Mouse (Mus musculus) limb, embryonic 13.5 days (tissue): Measurements from ENCODE around the gene Cntnap3. TPM values are rescaled to one million over a fixed set of nuclear protein-coding genes. Genes with fewer than 3 reads are reported as not detected.
"Not testable (repeated sequence)": the region's sequence is repeated elsewhere in the genome, so short reads cannot be mapped to it uniquely, and the experiment has no call there.

Source experiments
- ATAC-seq: fragments of 200-750 bp; cut with Nextera tagmentation; 2 replicates; pipeline ENCODE4 v1.8.0; 2017; ENCODE audit warnings: low read depth, moderate number of reproducible peaks, moderate TSS enrichment; ENCODE audit not compliant: low FRiP score
- H3K27ac ChIP-seq: fragments of 300-500 bp; sonication (generic); 2 replicates; pipeline ENCODE4 v1.5.1; 2015; ENCODE audit warnings: inconsistent platforms, mild to moderate bottlenecking, moderate library complexity
- H3K27me3 ChIP-seq: fragments of 300-500 bp; sonication (generic); 2 replicates; pipeline ENCODE4 v1.6.1; 2015; ENCODE audit warnings: mild to moderate bottlenecking, inconsistent platforms
- H3K36me3 ChIP-seq: fragments of 300-500 bp; sonication (generic); 2 replicates; pipeline ENCODE4 v1.6.1; 2015; ENCODE audit warnings: inconsistent platforms, mild to moderate bottlenecking, moderate library complexity
- H3K4me1 ChIP-seq: fragments of 300-500 bp; sonication (generic); 2 replicates; pipeline ENCODE4 v1.6.1; 2015; ENCODE audit warnings: inconsistent platforms
- H3K4me2 ChIP-seq: fragments of 300-500 bp; sonication (generic); replicated peaks from 2 replicates; pipeline ENCODE4 v1.6.1; 2015; ENCODE audit warnings: inconsistent platforms, mild to moderate bottlenecking, moderate library complexity
- H3K4me3 ChIP-seq: fragments of 300-500 bp; sonication (generic); 2 replicates; pipeline ENCODE4 v1.5.1; 2015; ENCODE audit warnings: moderate library complexity, mild to moderate bottlenecking, inconsistent platforms
- H3K9ac ChIP-seq: fragments of 300-500 bp; sonication (generic); 2 replicates; pipeline ENCODE4 v1.6.1; 2015; ENCODE audit warnings: mild to moderate bottlenecking, inconsistent platforms
- H3K9me3 ChIP-seq: fragments of 300-500 bp; sonication (generic); 2 replicates; pipeline ENCODE4 v1.6.1; 2016; ENCODE audit warnings: inconsistent platforms
- WGBS: fragments of 180-500 bp; shearing (Covaris S2); methylation state at CpG from one replicate; pipeline ENCODE4 v1.1.7; 2015; 5-methylcytosine and 5-hydroxymethylcytosine counted together
- polyA plus RNA-seq: library from polyadenylated mRNA; unstranded; fragments of >200 nt; fragmentation: Nextera tagmentation; extraction: Ambion mirVana; gene quantifications from 2 replicates; pipeline ENCODE4 v1.2.1, GENCODE M21; 2015

The Cntnap3 gene
- polyA plus RNA-seq, result 1.3 TPM in 2 replicates

DNA sequence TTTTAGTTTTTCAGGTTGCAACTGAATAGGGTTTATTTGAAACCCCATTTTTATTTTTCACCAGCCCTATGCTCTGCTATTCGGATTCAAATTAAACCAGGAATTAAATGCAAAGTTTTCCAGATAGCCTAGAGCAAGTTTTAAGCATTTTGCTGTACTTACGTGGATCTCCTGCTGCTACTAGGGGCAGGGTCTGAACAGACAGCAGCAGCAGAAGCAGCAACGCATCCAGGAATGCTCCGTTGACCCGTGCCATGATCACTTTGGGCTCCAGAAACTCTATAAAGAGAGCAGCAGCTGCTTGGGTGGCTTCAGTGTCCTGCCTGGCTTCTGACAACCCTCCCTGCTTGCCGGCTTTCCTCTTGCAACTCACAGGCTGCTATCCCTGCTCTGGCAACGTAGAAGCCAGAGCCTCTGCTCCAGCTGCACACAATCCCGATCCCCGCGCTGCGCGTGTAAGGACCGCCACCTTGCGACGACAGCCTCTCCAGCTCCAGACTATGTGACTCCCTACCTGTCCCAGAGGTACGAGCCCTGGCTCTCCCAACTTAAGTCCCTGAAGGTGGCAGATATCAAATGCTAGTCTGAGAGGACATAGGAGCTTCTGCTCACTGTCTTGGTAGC lies at the start of gene Cntnap3:
Gene Cntnap3, minus strand, starts transcription at position 371 of the 624 bp plus-strand sequence.
- Histone ChIP-seq H3K27ac (no peak within 1 kb of the TSS; the same call in 1 of the 2 replicates), H3K9me3 (no peaks in the 10 kb centered on the region), H3K27me3 (no peaks in the 10 kb centered on the region), H3K36me3 (no peaks in the 10 kb centered on the region), H3K4me1 (no peaks in the 10 kb centered on the region), H3K4me3 (peak within 1 kb of the TSS; percentile 32), H3K4me2 (peak within 1 kb of the TSS; percentile 59), H3K9ac (peak within 1 kb of the TSS; percentile 53)
- WGBS, result 5% methylated on average over 16 of the region's 16 CpGs
- peak; percentile 87 for ATAC-seq

DNA sequence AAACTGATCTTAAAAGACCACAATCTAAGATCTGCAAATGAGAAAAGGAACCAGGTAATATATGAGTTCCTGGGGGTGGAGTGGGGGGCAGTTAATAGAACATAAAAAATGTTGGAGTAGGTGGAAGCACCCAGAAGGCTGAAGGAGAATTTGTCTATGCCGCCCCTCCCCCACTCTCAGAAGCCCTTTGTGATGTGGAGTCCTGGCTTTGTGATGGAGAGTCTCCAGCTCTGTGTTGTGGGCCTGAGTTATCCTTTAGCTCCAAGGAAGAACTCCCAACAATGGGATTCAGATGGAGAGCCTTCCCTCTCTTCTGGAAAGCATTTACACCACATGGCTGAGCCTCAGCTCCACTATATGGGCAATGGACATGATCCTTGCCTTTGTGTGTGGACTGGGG lies 13.4 kb upstream of the Cntnap3 start, which contains the start of gene Spata31:
Gene Spata31, plus strand, starts transcription at position 216 of the 400 bp plus-strand sequence.
- Histone ChIP-seq H3K9ac (no peak within 1 kb of the TSS), H3K27me3 (no peaks in the 10 kb centered on the region), H3K36me3 (no peaks in the 10 kb centered on the region), H3K27ac (no peak within 1 kb of the TSS), H3K9me3 (no peaks in the 10 kb centered on the region), H3K4me1 (no peaks in the 10 kb centered on the region), H3K4me2 (no peak within 1 kb of the TSS), H3K4me3 (no peak within 1 kb of the TSS)
- 59% methylated on average over 1 of the region's 1 CpGs for WGBS
- ATAC-seq, result no peak

DNA sequence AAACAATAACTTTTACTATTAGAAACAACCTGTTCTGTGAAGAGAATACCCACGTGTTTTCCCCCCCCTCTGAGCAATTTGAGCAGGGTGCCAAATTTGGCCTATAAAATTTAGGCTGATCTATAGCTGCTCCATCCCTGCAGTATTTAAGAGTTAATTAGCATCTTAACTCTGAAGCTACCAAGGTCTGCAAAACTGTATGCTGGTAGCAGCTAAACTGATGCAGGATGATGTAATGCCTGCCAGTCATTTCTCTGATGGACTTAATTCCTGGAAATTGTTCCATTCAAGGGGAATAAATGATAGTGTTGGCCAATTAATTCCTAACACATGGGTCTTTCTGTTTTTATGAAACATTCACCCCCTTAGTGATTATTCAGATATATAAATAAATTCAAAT lies 623 bp downstream of the Cntnap3 start:
- Histone ChIP-seq H3K4me3 (no peak overlapping the region), H3K9me3 (no peaks in the 10 kb centered on the region), H3K4me2 (0 out of 2 replicates have a peak overlapping the region, but pooled peaks have one; percentile 9), H3K4me1 (no peaks in the 10 kb centered on the region), H3K27ac (no peak overlapping the region), H3K27me3 (no peaks in the 10 kb centered on the region), H3K36me3 (no peaks in the 10 kb centered on the region), H3K9ac (no peak overlapping the region)
- 18% methylated on average over 1 of the region's 1 CpGs for WGBS
- ATAC-seq, result no peak

GRCm38 (mm10) chr13:64865397-64865796 lies 38.4 kb downstream of the Cntnap3 start:
- no peak for ATAC-seq
- no peaks in the 10 kb centered on the region for H3K27me3 ChIP-seq
- no peaks in the 10 kb centered on the region for H3K9me3 ChIP-seq
- H3K4me2 ChIP-seq, result no peak overlapping the region
- no peak overlapping the region for H3K9ac ChIP-seq
- H3K4me3 ChIP-seq, result no peak overlapping the region
- WGBS, result 86% methylated on average over 3 of the region's 3 CpGs
- H3K4me1 ChIP-seq, result no peaks in the 10 kb centered on the region
- H3K27ac ChIP-seq, result no peak overlapping the region
- H3K36me3 ChIP-seq, result no peaks in the 10 kb centered on the region

DNA sequence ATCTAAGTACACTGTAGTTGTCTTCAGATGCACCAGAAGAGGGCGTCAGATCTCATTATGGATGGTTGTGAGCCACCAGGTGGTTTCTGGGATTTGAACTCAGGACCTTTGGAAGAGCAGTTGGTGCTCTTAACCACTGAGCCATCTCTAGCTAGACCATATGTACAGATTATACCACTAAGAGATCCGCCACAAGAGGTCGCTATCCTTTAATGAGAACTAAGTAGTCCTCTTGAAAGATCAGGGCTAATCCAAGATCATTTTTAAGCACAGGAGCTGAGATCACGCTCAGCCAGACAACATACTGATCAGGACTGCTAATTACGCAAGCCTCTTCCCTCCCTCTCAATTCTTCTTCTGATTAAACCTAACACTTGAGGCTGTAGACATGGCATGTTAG lies 78.9 kb downstream of the Cntnap3 start:
- not testable (repeated sequence) for ATAC-seq, H3K4me1 ChIP-seq, H3K4me2 ChIP-seq, H3K27me3 ChIP-seq, H3K36me3 ChIP-seq, H3K9me3 ChIP-seq, H3K9ac ChIP-seq, H3K4me3 ChIP-seq, H3K27ac ChIP-seq
- whole genome bisulfite sequencing, result 56% methylated on average over 5 of the region's 5 CpGs

- Histone ChIP-seq H3K4me2 (no peak overlapping the region), H3K27me3 (no peaks in the 10 kb centered on the region), H3K36me3 (no peaks in the 10 kb centered on the region), H3K9me3 (no peaks in the 10 kb centered on the region), H3K4me3 (no peak overlapping the region), H3K9ac (no peak overlapping the region), H3K4me1 (no peaks in the 10 kb centered on the region), H3K27ac (no peak overlapping the region)
- 85% methylated on average over 3 of the region's 3 CpGs for WGBS
- no peak for ATAC-seq
Measured at GRCm38 (mm10) chr13:64745383-64745782, 158.4 kb downstream of the Cntnap3 start.

DNA sequence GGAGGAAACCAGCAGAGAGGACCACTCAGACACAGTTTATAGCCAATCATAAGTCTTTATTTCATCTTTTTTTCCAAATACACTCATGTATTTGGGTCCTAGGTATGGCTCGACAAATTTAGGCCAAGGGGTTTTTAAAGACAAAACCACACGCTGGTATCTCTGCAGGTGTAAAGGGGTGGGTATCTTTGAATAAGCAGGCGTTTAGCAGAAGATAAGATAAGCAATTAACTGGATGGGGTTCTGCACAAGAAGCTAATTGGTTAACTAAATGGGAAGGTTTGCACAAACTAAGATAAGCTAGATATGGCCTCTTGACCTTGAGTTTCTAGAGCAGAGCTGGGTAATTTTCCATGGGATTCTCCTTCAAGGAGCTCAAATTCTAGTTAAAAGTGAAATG lies 171.5 kb downstream of the Cntnap3 start:
- Histone ChIP-seq H3K36me3 (no peaks in the 10 kb centered on the region), H3K9me3 (no peaks in the 10 kb centered on the region), H3K4me2 (no peak overlapping the region), H3K27me3 (no peaks in the 10 kb centered on the region), H3K4me3 (no peak overlapping the region), H3K9ac (no peak overlapping the region), H3K27ac (no peak overlapping the region), H3K4me1 (no peaks in the 10 kb centered on the region)
- no peak for ATAC-seq
- 80% methylated on average over 3 of the region's 3 CpGs for WGBS

GRCm38 (mm10) chr13:64716791-64717190 lies 187.0 kb downstream of the Cntnap3 start:
- Histone ChIP-seq H3K27me3 (no peaks in the 10 kb centered on the region), H3K9ac (no peak overlapping the region), H3K9me3 (no peaks in the 10 kb centered on the region), H3K27ac (no peak overlapping the region), H3K4me2 (no peak overlapping the region), H3K4me1 (no peaks in the 10 kb centered on the region), H3K4me3 (no peak overlapping the region), H3K36me3 (no peaks in the 10 kb centered on the region)
- no peak for ATAC-seq
- 76% methylated on average over 2 of the region's 2 CpGs for WGBS

GRCm38 (mm10) chr13:64692463-64692862 lies 211.3 kb downstream of the Cntnap3 start:
- H3K4me1 ChIP-seq, result no peaks in the 10 kb centered on the region
- no peak overlapping the region for H3K4me3 ChIP-seq
- H3K27ac ChIP-seq, result no peak overlapping the region
- WGBS, result 77% methylated on average over 1 of the region's 1 CpGs
- no peaks in the 10 kb centered on the region for H3K9me3 ChIP-seq
- ATAC-seq, result no peak
- no peak overlapping the region for H3K9ac ChIP-seq
- H3K36me3 ChIP-seq, result no peaks in the 10 kb centered on the region
- H3K4me2 ChIP-seq, result no peak overlapping the region
- H3K27me3 ChIP-seq, result no peaks in the 10 kb centered on the region

Other genes with a start within 250 kb of the Cntnap3 start
- gene Spata31, start 13.5 kb upstream of the Cntnap3 start, polyA plus RNA-seq, result not detected in 2 replicates
- not detected in 2 replicates for gene Spata31d1c, start 129.1 kb upstream of the Cntnap3 start, polyA plus RNA-seq
- not detected in 2 replicates for gene Prss47, start 148.8 kb upstream of the Cntnap3 start, polyA plus RNA-seq
- 58.8 and 61.5 TPM in 2 replicates for gene Mfsd14b, start 209.0 kb upstream of the Cntnap3 start, polyA plus RNA-seq
- not detected in 2 replicates for gene Olfr465-ps1, start 234.1 kb upstream of the Cntnap3 start, polyA plus RNA-seq
- gene Olfr466, start 246.3 kb upstream of the Cntnap3 start, polyA plus RNA-seq, result not detected in 2 replicates